Mouse (Mus musculus) frontal cortex, postnatal 25 days (tissue): ENCODE measurements around the gene Rnf208.
"Not testable (repeated sequence)": the region's sequence is repeated elsewhere in the genome, so short reads cannot be mapped to it uniquely, and the experiment has no call there.

Experiments
- DNase-seq, 2 experiments: peaks; one replicate each; pipeline ENCODE4 v3.0.0; 2022; ENCODE audit warnings: low spot score in 2 of 2

Gene Rnf208

DNA sequence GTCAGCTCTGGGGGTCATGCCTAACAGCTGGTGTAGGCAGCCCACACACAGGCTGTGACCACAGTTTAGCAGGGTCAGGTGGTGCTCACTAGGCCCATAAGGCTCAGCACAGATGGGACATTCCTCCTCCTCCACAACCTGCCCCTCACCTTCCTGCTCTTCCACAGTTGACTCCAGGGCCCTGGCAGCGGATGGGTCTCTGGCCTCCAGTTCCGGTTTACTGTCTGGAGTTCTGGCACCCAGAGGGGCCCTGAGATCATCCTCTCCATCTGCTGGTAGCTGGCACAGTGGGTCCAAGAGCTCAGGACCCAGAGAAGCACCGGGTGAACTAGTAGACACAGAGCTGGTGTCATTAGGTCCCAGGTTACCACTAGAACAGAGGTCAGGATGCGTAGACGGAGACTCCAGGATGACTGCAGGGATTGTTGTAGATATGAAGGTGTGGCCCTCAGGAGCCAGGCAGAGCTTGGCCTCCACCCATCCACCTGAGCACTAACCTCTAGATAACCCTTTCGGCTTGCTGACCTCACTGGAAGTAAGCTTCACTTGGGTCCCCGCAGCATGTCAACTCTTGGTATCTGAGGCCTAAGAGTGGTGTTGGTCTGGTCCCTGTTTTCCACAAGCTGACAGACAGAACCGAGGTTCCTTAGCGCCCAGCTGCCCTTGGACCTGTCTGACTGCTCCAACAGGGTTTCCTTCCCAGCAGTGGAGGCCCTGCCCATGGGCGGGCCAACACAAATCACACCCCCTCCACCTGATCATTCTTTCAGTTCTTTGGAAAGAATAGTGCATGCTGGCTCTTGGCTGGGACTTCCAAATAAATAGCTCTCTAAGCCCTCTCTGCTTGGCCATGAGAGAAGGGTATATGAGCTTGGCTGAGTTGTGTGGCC is 4.4 kb downstream of the Rnf208 start, which contains the start of gene AL732309.1:
Gene AL732309.1 (minus strand): TSS at position 681 of the 890 bp plus-strand sequence.
- DNase-seq, result no peak

DNA sequence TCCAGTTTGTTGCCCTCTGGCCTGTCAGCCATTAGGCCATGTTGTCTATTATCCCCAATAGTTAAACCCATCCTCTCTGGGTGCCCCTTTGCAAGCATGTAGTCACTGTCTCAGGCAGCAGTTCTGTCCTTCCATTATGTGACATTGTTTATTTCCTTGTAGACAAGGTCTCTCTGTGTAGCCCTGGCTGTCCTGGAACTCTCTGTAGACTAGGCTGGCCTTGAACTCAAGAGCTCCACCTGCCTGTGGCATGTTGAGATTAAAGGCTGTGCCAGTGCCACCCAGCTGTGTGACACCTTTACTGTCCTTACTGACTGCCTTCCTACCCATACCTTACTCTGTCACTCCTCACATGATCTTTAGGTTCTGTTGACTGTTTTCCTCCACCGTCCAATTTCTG is 10.3 kb downstream of the Rnf208 start:
- no peak for DNase-seq

DNA sequence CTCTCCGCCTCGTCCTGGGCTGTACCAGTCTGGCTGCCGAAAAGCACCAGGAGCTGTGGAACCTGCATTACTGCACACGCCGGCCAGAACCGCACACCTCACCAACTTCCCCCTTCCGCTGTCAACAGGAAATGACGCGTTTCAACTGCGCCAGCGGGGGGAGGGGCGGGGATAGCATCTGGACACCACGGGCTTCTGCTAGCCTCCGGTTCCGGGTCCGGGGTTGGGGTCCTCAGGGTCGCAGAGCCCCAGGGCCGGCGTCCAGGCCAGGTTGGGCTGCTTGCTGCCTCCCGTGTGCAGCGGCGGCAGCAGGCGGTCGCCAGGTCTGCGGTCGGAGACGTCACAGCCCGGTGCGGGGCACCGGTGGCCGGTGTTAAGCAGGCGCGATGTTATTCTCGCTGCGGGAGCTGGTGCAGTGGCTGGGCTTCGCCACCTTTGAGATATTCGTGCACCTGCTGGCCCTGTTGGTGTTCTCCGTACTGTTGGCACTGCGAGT is 13.3 kb downstream of the Rnf208 start, which contains the start of gene Tmem203:
Gene Tmem203 (plus strand): TSS at position 156 of the 496 bp plus-strand sequence.
- DNase-seq, result peak; percentile 81 to 82

DNA sequence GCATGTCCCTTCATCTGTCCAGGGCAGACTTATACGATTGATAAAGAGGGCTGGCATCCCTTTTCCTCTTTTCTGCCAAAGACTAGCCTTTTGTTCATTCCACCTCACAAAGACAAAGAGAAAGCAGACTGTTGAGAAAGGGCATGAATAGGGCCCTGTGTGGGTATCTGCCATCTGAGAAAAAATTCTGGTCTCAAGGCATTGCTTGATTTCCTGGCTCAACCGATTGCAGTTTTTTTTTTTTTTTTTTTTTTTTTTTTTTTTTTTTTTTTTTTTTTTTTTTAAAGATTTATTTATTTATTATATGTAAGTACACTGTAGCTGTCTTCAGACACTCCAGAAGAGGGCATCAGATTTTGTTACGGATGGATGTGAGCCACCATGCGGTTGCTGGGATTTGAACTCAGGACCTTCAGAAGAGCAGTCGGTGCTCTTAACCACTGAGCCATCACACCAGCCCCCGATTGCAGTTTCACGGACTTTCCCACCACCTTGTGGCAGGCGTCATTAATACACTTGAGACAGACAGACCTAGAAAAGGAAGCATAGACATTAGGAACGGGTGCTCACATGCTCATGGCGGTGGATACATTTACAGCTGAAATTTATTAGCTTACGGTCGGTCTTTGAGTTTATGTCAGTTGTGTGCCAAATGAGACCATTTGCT is 14.5 kb downstream of the Rnf208 start:
- DNase-seq, result not testable (repeated sequence)

- not testable (repeated sequence) for DNase-seq
Observed at GRCm38 (mm10) chr2:25257250-25257649, 15.2 kb downstream of the Rnf208 start.

DNA sequence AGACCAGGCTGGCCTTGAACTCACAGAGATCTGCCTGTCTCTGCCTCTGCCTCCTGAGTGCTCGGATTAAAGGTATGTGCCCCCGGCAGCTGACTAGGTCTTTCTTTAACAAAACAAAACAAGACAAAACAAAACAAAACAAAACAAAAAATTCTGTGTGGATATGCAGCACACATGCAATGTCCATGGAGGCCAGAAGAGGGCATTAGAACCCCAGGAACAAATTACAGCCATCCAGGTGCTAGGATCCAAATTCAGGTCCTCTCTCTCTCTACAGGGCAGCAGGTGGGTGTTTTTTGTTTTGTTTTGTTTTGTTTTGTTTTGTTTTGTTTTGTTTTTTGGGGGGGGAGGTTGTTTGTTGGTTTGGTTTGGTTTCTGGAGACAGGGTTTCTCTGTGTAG is 16.8 kb downstream of the Rnf208 start:
- no peak for DNase-seq

- DNase-seq, result no peak
Observed at GRCm38 (mm10) chr2:25261870-25262269, 19.8 kb downstream of the Rnf208 start.

GRCm38 (mm10) chr2:25262291-25262767 is 20.3 kb downstream of the Rnf208 start, which contains the start of gene Tprn:
TSS of gene Tprn (plus strand) at chr2:25262618.
- DNase-seq, result peak; percentile 74 to 88

GRCm38 (mm10) chr2:25262795-25263622 is 21.0 kb downstream of the Rnf208 start:
- no peak for DNase-seq

GRCm38 (mm10) chr2:25263623-25264285 is 21.7 kb downstream of the Rnf208 start:
- no peak for DNase-seq

DNA sequence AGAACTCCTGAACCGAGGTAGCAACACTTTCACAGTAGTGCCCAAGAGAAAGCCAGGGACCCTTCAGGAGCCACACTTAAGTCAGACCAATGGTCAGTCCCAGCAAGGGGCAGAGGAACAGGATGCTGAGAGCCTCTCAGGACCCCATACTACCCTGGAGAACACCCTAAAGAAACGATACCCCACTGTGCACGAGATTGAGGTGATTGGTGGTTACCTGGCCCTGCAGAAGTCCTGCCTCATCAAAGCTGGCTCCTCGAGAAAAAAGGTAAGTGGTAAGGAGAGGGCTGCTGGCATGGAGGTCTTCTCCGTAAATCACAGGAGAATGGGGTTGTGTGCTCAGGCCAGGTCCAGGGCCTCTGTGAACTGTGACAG is 22.2 kb downstream of the Rnf208 start:
- no peak for DNase-seq

DNA sequence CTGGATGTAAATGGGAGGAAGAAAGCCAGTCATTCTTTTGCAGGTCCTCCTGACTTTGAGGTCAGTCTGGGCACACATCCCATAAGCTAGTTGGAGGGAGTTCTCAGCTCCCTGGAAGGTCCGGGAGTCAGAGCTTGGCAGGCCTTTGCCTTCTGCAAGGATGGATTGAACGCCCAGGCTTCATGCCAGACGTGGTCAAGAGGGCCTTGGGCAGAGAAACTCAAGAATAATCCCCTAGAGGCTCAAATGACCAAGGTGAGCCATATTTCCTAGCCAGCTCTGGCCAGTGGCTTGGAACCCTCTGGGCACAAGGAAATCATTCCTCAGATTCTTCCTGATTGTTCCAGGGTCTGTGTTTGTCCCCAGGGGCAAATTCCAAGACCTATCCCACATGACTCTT is 22.8 kb downstream of the Rnf208 start:
- no peak for DNase-seq

GRCm38 (mm10) chr2:25265897-25266656 is 24.0 kb downstream of the Rnf208 start:
- no peak for DNase-seq

GRCm38 (mm10) chr2:25266720-25267119 is 24.7 kb downstream of the Rnf208 start:
- no peak for DNase-seq

DNA sequence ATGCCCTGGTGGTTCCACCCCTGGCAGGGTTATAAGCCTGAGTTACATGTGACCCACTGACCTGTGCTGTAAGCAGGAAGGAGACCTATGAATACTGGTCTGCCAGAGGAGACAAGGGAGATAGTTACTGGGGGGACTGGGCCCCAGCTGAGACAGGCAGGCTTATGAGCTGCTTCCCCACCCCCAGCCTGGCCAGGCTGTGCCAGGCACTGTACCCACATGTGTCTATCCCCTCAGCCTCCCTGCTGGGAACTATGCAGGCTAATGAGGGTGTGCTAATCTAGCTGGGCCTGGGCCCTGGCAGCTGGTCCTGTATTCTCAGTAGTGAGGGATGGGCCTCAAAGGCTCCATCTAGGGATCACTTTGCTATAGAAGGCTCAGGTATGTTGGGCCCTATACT is 25.2 kb downstream of the Rnf208 start:
- DNase-seq, result no peak

GRCm38 (mm10) chr2:25267746-25268309 is 25.8 kb downstream of the Rnf208 start:
- no peak for DNase-seq

DNA sequence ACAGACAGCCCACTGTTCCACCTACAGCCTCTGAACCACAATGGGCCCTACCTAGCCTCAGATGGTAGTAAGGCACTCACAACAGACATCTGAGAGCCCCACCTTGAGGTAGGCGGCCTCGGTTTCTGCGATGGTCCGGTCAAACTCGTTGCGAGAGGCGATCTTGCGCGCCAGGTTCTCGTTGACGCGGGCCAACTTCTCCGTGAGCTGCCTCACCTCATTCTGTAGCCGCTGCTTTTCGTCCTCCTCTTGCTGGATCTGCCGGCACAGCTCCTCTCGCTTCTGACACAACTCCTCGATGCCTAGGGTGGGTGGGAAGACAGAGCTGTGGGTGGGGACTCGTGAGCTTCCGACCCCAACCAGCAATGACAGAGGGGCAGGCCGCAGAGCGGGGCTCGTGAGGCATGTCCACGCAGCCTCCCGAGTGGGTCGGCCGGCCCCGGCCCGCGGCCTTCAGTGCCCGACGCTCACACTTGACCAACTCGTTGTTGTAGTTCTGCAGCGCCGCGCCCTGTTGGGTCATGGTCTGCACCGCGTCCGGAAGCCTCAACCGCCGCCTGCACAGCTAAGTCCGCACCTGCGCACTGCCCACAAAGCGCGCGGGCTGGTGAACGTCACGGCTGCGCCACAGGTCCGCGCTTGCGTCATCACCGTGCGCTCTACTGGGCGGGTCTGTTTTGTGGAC is 29.9 kb downstream of the Rnf208 start, which contains the start of the genes Ssna1 and Anapc2:
Gene Ssna1 (minus strand): TSS at position 612 of the 685 bp plus-strand sequence.
Gene Anapc2 (plus strand): TSS at position 652 of the 685 bp plus-strand sequence.
- peak; percentile 96 to 97 for DNase-seq

DNA sequence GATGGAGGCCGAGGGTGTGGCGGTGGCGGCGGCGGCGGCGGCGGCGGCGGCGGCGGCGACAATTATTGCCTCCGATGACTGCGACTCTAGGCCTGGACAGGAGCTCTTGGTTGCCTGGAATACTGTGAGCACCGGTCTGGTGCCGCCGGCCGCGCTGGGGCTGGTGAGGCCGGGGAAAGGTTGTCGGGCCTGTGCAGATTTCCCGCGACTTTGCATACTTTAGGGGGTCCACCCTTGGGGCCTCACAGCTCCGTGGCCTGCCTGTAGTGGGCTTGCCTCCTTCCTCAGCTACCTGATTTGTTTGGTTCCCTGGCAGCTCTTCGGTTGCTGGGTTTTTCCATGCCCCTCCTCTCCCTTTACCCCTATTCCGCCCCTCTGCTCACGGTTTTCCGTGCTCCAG is 30.5 kb downstream of the Rnf208 start:
- DNase-seq, result no peak

DNA sequence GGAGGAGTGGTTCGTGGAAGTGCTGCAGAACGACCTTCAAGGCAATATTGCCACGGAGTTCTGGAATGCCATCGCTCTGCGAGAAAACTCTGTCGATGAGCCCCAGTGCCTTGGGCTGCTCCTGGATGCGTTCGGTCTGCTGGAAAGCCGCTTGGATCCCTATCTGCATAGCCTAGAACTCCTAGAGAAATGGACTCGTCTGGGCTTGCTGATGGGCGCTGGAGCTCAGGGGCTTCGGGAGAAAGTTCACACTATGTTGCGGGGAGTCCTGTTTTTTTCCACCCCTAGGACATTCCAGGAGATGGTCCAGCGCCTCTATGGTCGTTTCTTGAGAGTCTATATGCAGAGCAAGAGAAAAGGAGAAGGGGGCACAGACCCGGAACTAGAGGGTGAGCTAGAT is 31.0 kb downstream of the Rnf208 start:
- no peak for DNase-seq
